Mouse (Mus musculus) spleen, postnatal 4 days (tissue): ENCODE measurements around the gene Jak2.

Experiments
- DNase-seq, 2 experiments: peaks; one replicate each; pipeline ENCODE4 v3.0.0; 2022; ENCODE audit warnings: low spot score in 2 of 2

The Jak2 gene

DNA sequence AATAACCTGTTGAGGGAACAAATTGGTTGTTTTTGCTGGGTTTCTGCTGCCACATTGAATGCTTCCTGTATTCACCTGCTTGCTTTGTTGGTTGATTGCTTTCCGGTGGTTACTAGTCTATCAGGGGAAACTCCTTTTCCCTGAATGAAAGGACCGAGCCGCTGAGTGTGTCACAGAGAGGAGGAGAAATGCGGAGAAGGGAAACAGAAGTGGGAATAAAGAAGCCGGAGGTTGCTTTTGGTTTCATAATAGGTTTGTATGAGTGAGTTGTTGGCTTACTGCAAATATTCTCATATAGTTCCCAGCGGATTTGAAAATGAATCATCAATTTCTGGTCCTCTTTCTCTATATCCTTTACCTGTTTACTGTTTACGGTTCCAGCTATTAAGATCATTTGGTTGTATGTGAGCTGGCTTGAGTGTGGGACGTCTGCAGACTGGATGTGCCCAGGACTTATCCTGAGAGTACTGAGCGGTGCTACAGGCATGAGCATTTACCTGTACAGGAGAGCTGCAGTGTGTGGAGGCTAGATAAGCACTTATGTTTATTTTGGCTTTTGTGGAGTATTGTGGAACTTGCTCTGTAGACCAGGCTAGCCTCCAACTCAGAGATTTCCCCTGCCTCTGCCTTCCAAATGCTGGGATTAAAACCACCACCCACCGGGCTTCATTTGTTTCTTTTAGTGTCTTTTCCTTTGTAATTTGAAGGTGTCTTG is 1.4 kb downstream of the Jak2 start:
- DNase-seq: no peak

DNA sequence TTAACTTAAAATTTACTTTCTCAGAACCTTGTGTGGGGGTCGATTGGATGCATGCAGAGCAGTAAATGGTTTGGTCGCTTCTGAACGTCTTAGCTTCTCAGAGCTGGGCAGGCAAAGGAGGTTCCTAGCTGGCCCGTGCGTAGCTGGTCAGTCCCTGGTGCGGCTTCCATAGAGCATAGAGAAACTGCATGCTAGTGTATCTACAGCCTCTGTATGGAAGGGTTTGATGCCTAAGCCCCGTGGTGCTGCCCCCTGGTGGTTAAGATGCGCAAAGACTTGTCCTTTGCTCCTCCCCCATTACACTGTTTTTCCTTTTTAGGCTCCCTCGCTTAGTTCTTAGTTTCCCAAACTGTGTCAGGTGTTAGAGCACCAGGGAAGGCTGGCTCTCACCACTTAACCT is 2.1 kb downstream of the Jak2 start:
- peak; percentile 90 to 97 for DNase-seq

DNA sequence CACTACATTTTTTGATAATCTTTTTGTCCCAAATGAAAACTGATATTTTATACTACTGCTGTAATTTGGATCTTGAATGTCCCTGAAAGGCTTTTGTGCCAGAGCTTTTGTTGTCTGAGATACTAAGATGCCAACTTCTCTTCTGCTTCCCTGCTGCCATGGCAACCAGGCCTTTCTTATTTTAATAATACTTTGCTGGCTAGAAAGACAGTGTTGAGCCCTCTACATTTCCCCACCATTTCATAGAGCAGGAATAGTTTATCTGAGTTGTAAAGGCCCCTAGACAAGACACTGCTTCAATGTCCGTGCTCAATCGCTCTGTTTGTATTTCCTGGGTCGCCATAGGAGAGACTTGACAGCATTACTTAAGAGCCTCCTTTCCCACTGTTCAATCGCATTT is 3.0 kb downstream of the Jak2 start:
- DNase-seq: peak in 1 of 2 experiments; percentile 54

- DNase-seq: peak in 1 of 2 experiments; percentile 20
Measured at GRCm38 (mm10) chr19:29255327-29256027, 3.8 kb downstream of the Jak2 start.

DNA sequence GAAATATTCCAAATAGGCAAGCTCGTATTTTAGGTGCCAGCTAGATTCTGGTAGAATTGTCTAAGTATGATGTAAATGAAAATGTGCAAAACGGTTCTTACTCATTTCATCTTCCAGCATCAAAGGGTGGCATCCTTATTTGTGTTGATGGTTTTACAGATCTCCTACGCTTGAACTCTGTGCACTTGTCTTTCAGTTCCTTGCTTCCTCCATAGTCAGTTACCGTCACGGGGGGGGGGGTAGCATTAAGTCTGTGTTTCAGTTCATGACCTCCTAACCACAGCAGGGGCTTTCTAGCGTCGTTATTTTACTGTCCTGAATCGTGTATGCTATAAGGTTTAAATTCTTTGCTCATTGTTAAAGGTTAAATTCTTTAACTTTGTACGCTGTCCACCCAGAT is 10.0 kb downstream of the Jak2 start:
- no peak for DNase-seq

- DNase-seq: peak in 1 of 2 experiments; percentile 47
Measured at GRCm38 (mm10) chr19:29263492-29263891, 11.9 kb downstream of the Jak2 start.

GRCm38 (mm10) chr19:29265538-29265937 is 13.9 kb downstream of the Jak2 start:
- DNase-seq: peak in 1 of 2 experiments; percentile 45

GRCm38 (mm10) chr19:29267075-29267868 is 15.6 kb downstream of the Jak2 start:
- DNase-seq: peak in 1 of 2 experiments; percentile 44

DNA sequence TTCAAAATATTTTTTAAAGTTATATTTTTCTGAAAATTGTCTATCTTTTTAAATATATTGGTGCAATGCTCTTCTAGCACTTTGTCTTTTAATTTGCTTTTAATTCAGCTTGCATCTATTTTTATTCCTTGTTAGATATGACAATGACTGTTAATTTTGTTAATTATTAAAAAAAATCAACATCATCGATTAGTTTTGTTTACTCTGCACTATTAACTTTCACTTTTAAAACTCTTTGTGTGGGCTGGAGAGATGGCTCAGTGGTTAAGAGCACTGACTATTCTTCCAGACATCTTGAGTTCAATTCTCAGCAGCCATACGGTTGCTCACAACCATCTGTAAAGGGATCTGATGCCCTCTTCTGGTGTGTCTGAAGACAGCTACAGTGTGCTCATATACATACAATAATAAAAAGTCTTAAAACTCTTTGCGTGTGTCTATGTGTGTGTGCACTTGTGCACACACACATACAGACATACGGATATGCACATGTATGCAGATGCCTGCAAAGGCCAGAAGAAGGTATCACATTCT is 17.2 kb downstream of the Jak2 start:
- DNase-seq: peak in 1 of 2 experiments; percentile 21

- peak in 1 of 2 experiments; percentile 46 for DNase-seq
Measured at GRCm38 (mm10) chr19:29270226-29270625, 18.6 kb downstream of the Jak2 start.

GRCm38 (mm10) chr19:29271147-29271578 is 19.5 kb downstream of the Jak2 start:
- peak in 1 of 2 experiments; percentile 40 for DNase-seq

- peak in 1 of 2 experiments; percentile 47 for DNase-seq
Measured at GRCm38 (mm10) chr19:29272011-29272809, 20.6 kb downstream of the Jak2 start.

GRCm38 (mm10) chr19:29276414-29276813 is 24.8 kb downstream of the Jak2 start:
- DNase-seq: no peak

DNA sequence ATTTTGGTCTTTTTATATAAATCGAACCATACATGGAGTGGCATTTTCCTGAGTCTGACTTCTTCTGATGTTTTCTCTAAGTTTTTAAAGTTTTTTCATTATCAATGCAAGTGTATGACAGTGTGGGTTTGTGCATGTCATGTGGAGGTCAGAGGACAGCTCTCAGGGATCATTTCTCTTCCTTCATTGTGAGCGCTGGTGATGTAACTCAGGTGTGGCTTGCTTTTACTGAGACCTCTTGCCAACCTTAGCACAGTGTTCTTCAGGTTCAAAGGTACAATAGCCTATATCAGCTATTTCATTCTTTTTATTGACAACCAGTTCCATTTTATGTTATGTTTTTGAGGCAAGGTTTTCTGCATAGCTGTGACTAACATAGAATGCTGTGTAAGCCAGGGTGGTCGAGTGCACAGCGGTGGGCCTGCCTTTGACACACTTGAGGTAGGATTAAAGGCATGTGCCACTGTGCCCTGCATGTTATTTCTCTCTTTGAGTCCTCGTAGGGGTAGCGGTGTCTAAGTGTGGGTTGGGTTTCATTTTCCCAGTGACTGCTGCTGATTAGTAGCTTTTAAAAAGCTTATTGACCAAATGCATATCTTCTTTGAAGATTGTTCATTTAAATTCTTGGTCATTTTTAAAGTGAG is 27.4 kb downstream of the Jak2 start:
- no peak for DNase-seq

DNA sequence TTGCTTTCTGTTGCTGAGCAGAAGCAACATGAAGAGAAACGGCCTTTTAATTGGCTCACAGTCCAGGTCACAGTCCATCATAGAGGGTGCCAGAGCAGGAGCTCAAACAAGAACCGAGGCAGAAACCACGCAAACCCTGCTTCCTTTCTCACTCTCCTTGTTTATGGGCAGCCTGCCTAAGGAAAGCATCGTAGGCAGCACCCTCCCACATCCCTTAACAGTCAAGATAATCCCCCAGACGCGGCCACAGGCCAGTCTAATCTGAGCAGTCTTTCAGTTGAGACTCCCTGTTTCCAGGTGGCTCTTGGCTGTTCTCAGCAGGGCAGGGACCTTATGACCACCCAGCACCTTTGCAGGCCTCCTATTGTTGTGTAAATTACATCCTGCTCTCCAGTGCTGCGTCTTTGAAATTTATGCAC is 33.8 kb downstream of the Jak2 start:
- DNase-seq: no peak

DNA sequence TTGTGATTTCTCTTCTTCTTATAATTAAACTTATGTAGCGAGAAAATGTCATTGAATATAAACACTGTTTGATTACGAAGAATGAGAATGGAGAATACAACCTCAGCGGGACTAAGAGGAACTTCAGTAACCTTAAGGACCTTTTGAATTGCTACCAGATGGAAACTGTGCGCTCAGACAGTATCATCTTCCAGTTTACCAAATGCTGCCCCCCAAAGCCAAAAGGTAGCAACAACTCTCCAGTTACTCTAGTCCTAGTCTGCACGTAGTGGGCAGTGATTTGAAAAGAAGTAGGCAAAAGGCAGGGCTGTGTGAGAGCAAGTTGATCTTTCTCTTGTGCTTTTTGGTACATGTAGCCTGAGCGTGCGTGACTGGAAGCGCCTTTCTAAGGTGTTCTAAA is 36.2 kb downstream of the Jak2 start:
- DNase-seq: no peak

GRCm38 (mm10) chr19:29291532-29291931 is 39.9 kb downstream of the Jak2 start:
- no peak for DNase-seq

DNA sequence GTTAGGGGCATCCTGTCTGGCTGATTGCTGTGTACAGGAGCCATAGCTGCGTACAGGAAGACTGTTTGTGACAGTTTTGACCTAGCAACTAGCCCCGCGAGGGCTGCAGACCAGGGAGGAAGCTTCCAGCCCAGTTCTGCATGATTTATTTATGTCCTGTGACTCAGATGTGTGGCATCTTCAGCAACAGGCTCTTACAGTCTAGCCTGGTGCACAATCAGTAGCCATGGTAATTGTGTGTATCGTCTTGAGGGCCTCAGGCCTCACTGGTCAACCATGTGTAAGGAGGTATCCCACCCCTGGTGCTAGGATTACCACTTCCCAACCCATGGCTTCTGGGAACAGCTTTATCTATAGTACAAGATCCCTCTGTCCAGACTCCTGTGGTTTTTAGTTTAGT is 40.9 kb downstream of the Jak2 start:
- DNase-seq: no peak

DNA sequence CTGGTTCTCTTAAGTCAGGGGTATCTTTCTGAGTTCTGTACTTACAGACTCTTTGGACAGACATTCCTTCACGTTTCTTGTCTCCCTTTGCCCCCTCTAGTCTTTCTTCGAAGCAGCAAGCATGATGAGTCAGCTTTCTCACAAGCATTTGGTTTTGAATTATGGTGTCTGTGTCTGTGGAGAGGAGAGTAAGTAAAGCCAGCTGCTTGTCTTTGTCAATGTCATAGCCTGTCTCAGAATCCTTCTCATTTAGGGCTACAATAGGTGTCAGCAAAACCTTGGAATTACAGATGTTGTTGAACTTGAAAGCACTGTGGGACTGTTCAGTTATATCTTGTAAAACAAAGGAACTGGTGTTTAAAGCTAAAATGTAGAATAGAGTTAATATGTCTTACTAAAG is 43.1 kb downstream of the Jak2 start:
- DNase-seq: no peak

DNA sequence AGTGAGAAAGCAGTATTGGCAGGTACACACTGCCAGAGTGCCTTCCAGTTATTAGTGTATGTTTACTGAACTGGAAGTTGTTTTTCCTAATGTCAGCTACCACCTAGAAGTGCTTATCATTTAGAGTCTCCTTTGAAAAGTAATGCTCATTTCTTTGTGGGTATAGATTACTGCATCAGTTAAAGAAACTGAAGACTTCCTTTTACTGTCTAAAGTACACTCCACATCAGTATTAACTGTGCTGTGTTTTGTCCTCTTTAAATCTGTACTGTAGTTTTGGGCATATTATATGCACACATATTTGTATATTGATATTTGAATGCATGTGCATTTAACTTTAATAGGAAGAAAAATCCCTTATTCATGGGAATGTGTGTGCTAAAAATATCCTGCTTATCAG is 44.5 kb downstream of the Jak2 start:
- DNase-seq: no peak

GRCm38 (mm10) chr19:29297366-29297765 is 45.7 kb downstream of the Jak2 start:
- no peak for DNase-seq
